Mouse (Mus musculus) c-Kit-positive CD71-positive TER-119-positive erythroid progenitor cells, embryonic 14.5 days (primary cell): ENCODE data around the gene Taar2.

ENCODE experiments used
- DNase-seq: peaks from one replicate; pipeline ENCODE4 v3.0.0-alpha.2; 2013; ENCODE audit warnings: low spot score

Gene Taar2

GRCm38 (mm10) chr10:23938312-23938711, at the start of gene Taar2:
Gene Taar2 (plus strand): TSS chr10:23938572.
- no peak for DNase-seq

GRCm38 (mm10) chr10:23892987-23893386, 45.4 kb upstream of the Taar2 start:
- DNase-seq = no peak

- DNase-seq = no peak
Measured at GRCm38 (mm10) chr10:23894601-23895349, 43.6 kb upstream of the Taar2 start, which contains the start of gene Vnn1. Gene Vnn1 (plus strand): TSS chr10:23894688.

- DNase-seq = no peak
Measured at GRCm38 (mm10) chr10:23895376-23895775, 43.0 kb upstream of the Taar2 start.

- DNase-seq = no peak
Measured at GRCm38 (mm10) chr10:23901119-23901518, 37.3 kb upstream of the Taar2 start.

GRCm38 (mm10) chr10:23905661-23906060, 32.7 kb upstream of the Taar2 start:
- DNase-seq = no peak

GRCm38 (mm10) chr10:23920056-23920455, 18.3 kb upstream of the Taar2 start, which contains the start of gene Taar1:
Gene Taar1 (plus strand): TSS chr10:23920356.
- no peak for DNase-seq

- DNase-seq = no peak
Measured at GRCm38 (mm10) chr10:23922468-23922867, 15.9 kb upstream of the Taar2 start.

GRCm38 (mm10) chr10:23923941-23924340, 14.4 kb upstream of the Taar2 start:
- DNase-seq = no peak

GRCm38 (mm10) chr10:23937613-23938012, 759 bp upstream of the Taar2 start:
- DNase-seq = no peak

- DNase-seq = peak; percentile 31
Measured at GRCm38 (mm10) chr10:23942465-23942864, 4.1 kb downstream of the Taar2 start.

GRCm38 (mm10) chr10:23948026-23948425, 9.7 kb downstream of the Taar2 start:
- no peak for DNase-seq

GRCm38 (mm10) chr10:23949508-23950005, 11.2 kb downstream of the Taar2 start, which contains the start of gene Taar3:
Gene Taar3 (plus strand): TSS chr10:23949558.
- no peak for DNase-seq

GRCm38 (mm10) chr10:23951714-23952113, 13.3 kb downstream of the Taar2 start:
- DNase-seq = no peak

- no peak for DNase-seq
Measured at GRCm38 (mm10) chr10:23959071-23959470, 20.7 kb downstream of the Taar2 start.

GRCm38 (mm10) chr10:23960444-23960915, 22.1 kb downstream of the Taar2 start, which contains the start of gene Taar4:
Gene Taar4 (plus strand): TSS chr10:23960494.
- DNase-seq = no peak

GRCm38 (mm10) chr10:23963444-23963843, 25.1 kb downstream of the Taar2 start:
- DNase-seq = no peak

GRCm38 (mm10) chr10:23964921-23965610, 26.7 kb downstream of the Taar2 start:
- no peak for DNase-seq

- no peak for DNase-seq
Measured at GRCm38 (mm10) chr10:23970656-23971165, 32.3 kb downstream of the Taar2 start, which contains the start of gene Taar5. Gene Taar5 (plus strand): TSS chr10:23970706.

- no peak for DNase-seq
Measured at GRCm38 (mm10) chr10:23971256-23971655, 32.9 kb downstream of the Taar2 start.

- no peak for DNase-seq
Measured at GRCm38 (mm10) chr10:23977958-23978357, 39.6 kb downstream of the Taar2 start.

GRCm38 (mm10) chr10:23978901-23979705, 40.7 kb downstream of the Taar2 start:
- DNase-seq = peak; percentile 60
